Mouse (Mus musculus): Measurements from ENCODE around the gene Tulp2. TPM values are rescaled to one million over a fixed set of nuclear protein-coding genes. Genes with fewer than 3 reads are reported as not detected.

Tulp2 gene
- polyA plus RNA-seq, 2 experiments from 2014 or later, result 1.2 TPM

- peak; percentile 79 for ATAC-seq
Observed at GRCm38 (mm10) chr7:45555787-45556186, 74.1 kb downstream of the Tulp2 start.

- no peak for ATAC-seq
Observed at GRCm38 (mm10) chr7:45558907-45559306, 77.2 kb downstream of the Tulp2 start.

- peak; percentile 26 for ATAC-seq
Observed at GRCm38 (mm10) chr7:45560241-45560640, 78.6 kb downstream of the Tulp2 start.

GRCm38 (mm10) chr7:45560843-45561623 lies 79.4 kb downstream of the Tulp2 start:
- ATAC-seq, result peak; percentile 85

GRCm38 (mm10) chr7:45561624-45562520 lies 80.2 kb downstream of the Tulp2 start:
- no peak for ATAC-seq

GRCm38 (mm10) chr7:45564811-45565210 lies 83.1 kb downstream of the Tulp2 start:
- ATAC-seq, result no peak

- no peak for ATAC-seq
Observed at GRCm38 (mm10) chr7:45565446-45565845, 83.8 kb downstream of the Tulp2 start.

GRCm38 (mm10) chr7:45567112-45567779 lies 85.6 kb downstream of the Tulp2 start:
- no peak for ATAC-seq

GRCm38 (mm10) chr7:45567780-45568516 lies 86.3 kb downstream of the Tulp2 start:
- ATAC-seq, result peak; percentile 96

- ATAC-seq, result peak; percentile 7
Observed at GRCm38 (mm10) chr7:45568601-45569473, 87.2 kb downstream of the Tulp2 start.

- ATAC-seq, result peak; percentile 59
Observed at GRCm38 (mm10) chr7:45570103-45570741, 88.5 kb downstream of the Tulp2 start, which contains the start of gene Bcat2. Gene Bcat2 (plus strand): TSS chr7:45570153.

- ATAC-seq, result no peak
Observed at GRCm38 (mm10) chr7:45571966-45572365, 90.3 kb downstream of the Tulp2 start.

Other genes with a start within 250 kb of the Tulp2 start
- 100 to 1,000 TPM; 473 to 666 TPM for gene Cd37, start 242.8 kb upstream of the Tulp2 start, polyA plus RNA-seq (2017; shearing (Covaris generic))
- not detected for gene Slc6a16, start 240.8 kb upstream of the Tulp2 start, polyA plus RNA-seq (2017; shearing (Covaris generic))
- gene Slc6a21, start 204.4 kb upstream of the Tulp2 start, polyA plus RNA-seq (2017; shearing (Covaris generic)), result not detected
- gene Trpm4, start 148.1 kb upstream of the Tulp2 start, polyA plus RNA-seq (2017; shearing (Covaris generic)), result 10 to 100 TPM; 11.7 to 15.9 TPM
- not detected for gene Hrc, start 146.6 kb upstream of the Tulp2 start, polyA plus RNA-seq (2017; shearing (Covaris generic))
- gene Ppfia3, start 114.9 kb upstream of the Tulp2 start, polyA plus RNA-seq (2017; shearing (Covaris generic)), result not detected
- not detected for gene Lin7b, start 111.3 kb upstream of the Tulp2 start, polyA plus RNA-seq (2017; shearing (Covaris generic))
- 100 to 1,000 TPM in 1 of 2 experiments, 10 to 100 TPM in 1; 82.1 to 130 TPM for gene Snrnp70, start 86.1 kb upstream of the Tulp2 start, polyA plus RNA-seq (2017; shearing (Covaris generic))
- not detected for gene Kcna7, start 76.2 kb upstream of the Tulp2 start, polyA plus RNA-seq (2017; shearing (Covaris generic))
- not detected for gene Ntf5, start 68.2 kb upstream of the Tulp2 start, polyA plus RNA-seq (2017; shearing (Covaris generic))
- gene Lhb, start 61.1 kb upstream of the Tulp2 start, polyA plus RNA-seq (2017; shearing (Covaris generic)), result not detected
- gene Gys1, start 47.0 kb upstream of the Tulp2 start, polyA plus RNA-seq (2017; shearing (Covaris generic)), result 10 to 100 TPM in 1 of 2 experiments, 1 to 10 TPM in 1; 9.2 to 18.2 TPM
- 10 to 100 TPM; 41.9 to 51.9 TPM for gene Ruvbl2, start 43.8 kb upstream of the Tulp2 start, polyA plus RNA-seq (2017; shearing (Covaris generic))
- gene Ftl1, start 22.0 kb upstream of the Tulp2 start, polyA plus RNA-seq (2017; shearing (Covaris generic)), result 1,000 to 10,000 TPM; 1,962 to 2,374 TPM
- gene Bax, start 15.0 kb upstream of the Tulp2 start, polyA plus RNA-seq (2017; shearing (Covaris generic)), result 100 to 1,000 TPM; 146 to 164 TPM
- under 1 TPM in 1 of 2 experiments, not detected in 1; 0.62 TPM for gene Gm45808, start 4.9 kb downstream of the Tulp2 start, polyA plus RNA-seq (2017; shearing (Covaris generic))
- gene Dhdh, start 6.9 kb downstream of the Tulp2 start, polyA plus RNA-seq (2017; shearing (Covaris generic)), result 1 to 10 TPM; 1.1 to 2.7 TPM
- gene Nucb1, start 28.5 kb downstream of the Tulp2 start, polyA plus RNA-seq (2017; shearing (Covaris generic)), result 100 to 1,000 TPM; 124 to 159 TPM
- 100 to 1,000 TPM in 1 of 2 experiments, 10 to 100 TPM in 1; 49.3 to 132 TPM for gene Ppp1r15a, start 44.4 kb downstream of the Tulp2 start, polyA plus RNA-seq (2017; shearing (Covaris generic))
- under 1 TPM in 1 of 2 experiments, not detected in 1; 0.20 TPM for gene Plekha4, start 44.5 kb downstream of the Tulp2 start, polyA plus RNA-seq (2017; shearing (Covaris generic))
- under 1 TPM; 0.77 to 0.81 TPM for gene Hsd17b14, start 73.0 kb downstream of the Tulp2 start, polyA plus RNA-seq (2017; shearing (Covaris generic))
- gene Bcat2, start 88.3 kb downstream of the Tulp2 start, polyA plus RNA-seq (2017; shearing (Covaris generic)), result 10 to 100 TPM; 46.4 to 77.9 TPM
- gene Fgf21, start 133.6 kb downstream of the Tulp2 start, polyA plus RNA-seq (2017; shearing (Covaris generic)), result not detected
- not detected for gene Fut1, start 135.4 kb downstream of the Tulp2 start, polyA plus RNA-seq (2017; shearing (Covaris generic))
- gene Izumo1, start 139.9 kb downstream of the Tulp2 start, polyA plus RNA-seq (2017; shearing (Covaris generic)), result not detected
- gene Rasip1, start 145.6 kb downstream of the Tulp2 start, polyA plus RNA-seq (2017; shearing (Covaris generic)), result under 1 TPM in 1 of 2 experiments, not detected in 1; 0.20 TPM
- under 1 TPM; 0.32 to 0.40 TPM for gene Mamstr, start 158.1 kb downstream of the Tulp2 start, polyA plus RNA-seq (2017; shearing (Covaris generic))
- gene Fut2, start 184.5 kb downstream of the Tulp2 start, polyA plus RNA-seq (2017; shearing (Covaris generic)), result not detected
- not detected for gene Ntn5, start 202.1 kb downstream of the Tulp2 start, polyA plus RNA-seq (2017; shearing (Covaris generic))
- under 1 TPM in 1 of 2 experiments, not detected in 1; 0.30 TPM for gene Sec1, start 212.5 kb downstream of the Tulp2 start, polyA plus RNA-seq (2017; shearing (Covaris generic))
- 1 to 10 TPM; 1.2 to 1.3 TPM for gene Car11, start 218.0 kb downstream of the Tulp2 start, polyA plus RNA-seq (2017; shearing (Covaris generic))
- gene Dbp, start 223.2 kb downstream of the Tulp2 start, polyA plus RNA-seq (2017; shearing (Covaris generic)), result 1 to 10 TPM; 7.4 to 8.8 TPM
- 1,000 to 10,000 TPM; 2,369 to 2,427 TPM for gene Rpl18, start 233.6 kb downstream of the Tulp2 start, polyA plus RNA-seq (2017; shearing (Covaris generic))
- 10 to 100 TPM; 15.2 to 21.1 TPM for gene Sphk2, start 236.1 kb downstream of the Tulp2 start, polyA plus RNA-seq (2017; shearing (Covaris generic))
- gene Fam83e, start 239.3 kb downstream of the Tulp2 start, polyA plus RNA-seq (2017; shearing (Covaris generic)), result not detected
- not detected for gene Spaca4, start 243.9 kb downstream of the Tulp2 start, polyA plus RNA-seq (2017; shearing (Covaris generic))

Data from CD4-positive, CD25-positive, alpha-beta regulatory T cell, adult 4 months (primary cell).